Mouse (Mus musculus): ENCODE measurements around the gene Pfkfb3.

The Pfkfb3 gene

GRCm38 (mm10) chr2:11425421-11426131, 128.3 kb downstream of the Pfkfb3 start:
- DNase-seq: peak; percentile 70 to 86

GRCm38 (mm10) chr2:11424252-11424651, 129.6 kb downstream of the Pfkfb3 start:
- no peak for DNase-seq

GRCm38 (mm10) chr2:11423421-11423820, 130.5 kb downstream of the Pfkfb3 start:
- DNase-seq: no peak

GRCm38 (mm10) chr2:11422384-11422783, 131.5 kb downstream of the Pfkfb3 start:
- no peak for DNase-seq
